Mouse (Mus musculus): ENCODE data around the gene March6.

March6 gene

GRCm38 (mm10) chr15:31454096-31454860, 76.6 kb downstream of the March6 start:
- no peak for DNase-seq (ENCODE audit: low spot score)

GRCm38 (mm10) chr15:31453098-31453916, 77.5 kb downstream of the March6 start, which contains the start of gene Ropn1l:
Gene Ropn1l (minus strand): TSS chr15:31453737.
- peak; percentile 94 for DNase-seq (ENCODE audit: low spot score)

- DNase-seq (ENCODE audit: low spot score): no peak
Observed at GRCm38 (mm10) chr15:31452336-31453097, 78.3 kb downstream of the March6 start.

GRCm38 (mm10) chr15:31449772-31450171, 81.1 kb downstream of the March6 start:
- no peak for DNase-seq (ENCODE audit: low spot score)

- DNase-seq (ENCODE audit: low spot score): peak; percentile 28
Observed at GRCm38 (mm10) chr15:31447121-31447520, 83.7 kb downstream of the March6 start.

- no peak for DNase-seq (ENCODE audit: low spot score)
Observed at GRCm38 (mm10) chr15:31442698-31443097, 88.2 kb downstream of the March6 start.

GRCm38 (mm10) chr15:31441996-31442395, 88.9 kb downstream of the March6 start:
- no peak for DNase-seq (ENCODE audit: low spot score)

GRCm38 (mm10) chr15:31436811-31437210, 94.0 kb downstream of the March6 start:
- no peak for DNase-seq (ENCODE audit: low spot score)

GRCm38 (mm10) chr15:31436083-31436482, 94.8 kb downstream of the March6 start:
- DNase-seq (ENCODE audit: low spot score): no peak

GRCm38 (mm10) chr15:31433768-31434167, 97.1 kb downstream of the March6 start:
- no peak for DNase-seq (ENCODE audit: low spot score)

- DNase-seq (ENCODE audit: low spot score): no peak
Observed at GRCm38 (mm10) chr15:31431847-31432246, 99.0 kb downstream of the March6 start.

- DNase-seq (ENCODE audit: low spot score): no peak
Observed at GRCm38 (mm10) chr15:31430014-31430413, 100.8 kb downstream of the March6 start.

- no peak for DNase-seq (ENCODE audit: low spot score)
Observed at GRCm38 (mm10) chr15:31429429-31429828, 101.4 kb downstream of the March6 start.

- DNase-seq (ENCODE audit: low spot score): no peak
Observed at GRCm38 (mm10) chr15:31428571-31428970, 102.3 kb downstream of the March6 start.

GRCm38 (mm10) chr15:31427390-31427789, 103.5 kb downstream of the March6 start:
- DNase-seq (ENCODE audit: low spot score): no peak

- DNase-seq (ENCODE audit: low spot score): no peak
Observed at GRCm38 (mm10) chr15:31426066-31426706, 104.7 kb downstream of the March6 start.

GRCm38 (mm10) chr15:31422649-31423369, 108.0 kb downstream of the March6 start:
- DNase-seq (ENCODE audit: low spot score): no peak

- peak; percentile 12 for DNase-seq (ENCODE audit: low spot score)
Observed at GRCm38 (mm10) chr15:31419037-31419436, 111.8 kb downstream of the March6 start.

- DNase-seq (ENCODE audit: low spot score): no peak
Observed at GRCm38 (mm10) chr15:31418686-31419024, 112.2 kb downstream of the March6 start.

GRCm38 (mm10) chr15:31417796-31418685, 112.8 kb downstream of the March6 start:
- peak; percentile 59 for DNase-seq (ENCODE audit: low spot score)
